Mouse (Mus musculus) midbrain, embryonic 10.5 days (tissue): ENCODE measurements around the gene Abhd17b. TPM values are rescaled to one million over a fixed set of nuclear protein-coding genes. Genes with fewer than 3 reads are reported as not detected.
"Not testable (repeated sequence)": the region's sequence is repeated elsewhere in the genome, so short reads cannot be mapped to it uniquely, and the experiment has no call there.

Source experiments
- DNase-seq: peaks from one replicate; pipeline ENCODE4 v3.0.0-alpha.2; 2017; ENCODE audit warnings: low spot score
- H3K27ac ChIP-seq: fragments of 300-500 bp; sonication (generic); replicated peaks from 2 replicates; pipeline ENCODE4 v1.5.1; 2016; ENCODE audit warnings: mild to moderate bottlenecking
- H3K27me3 ChIP-seq: fragments of 300-500 bp; sonication (generic); 2 replicates; pipeline ENCODE4 v1.6.1; 2016; ENCODE audit warnings: low read depth, mild to moderate bottlenecking; ENCODE audit not compliant: poor library complexity, severe bottlenecking
- H3K36me3 ChIP-seq: fragments of 300-500 bp; sonication (generic); 2 replicates; pipeline ENCODE4 v1.6.1; 2016; ENCODE audit warnings: mild to moderate bottlenecking, moderate library complexity
- H3K4me1 ChIP-seq: fragments of 300-500 bp; sonication (generic); 2 replicates; pipeline ENCODE4 v1.6.1; 2016
- H3K4me3 ChIP-seq: fragments of 300-500 bp; sonication (generic); 2 replicates; pipeline ENCODE4 v1.5.1; 2016; ENCODE audit warnings: mild to moderate bottlenecking, moderate library complexity
- H3K9me3 ChIP-seq: fragments of 300-500 bp; sonication (generic); replicated peaks from 2 replicates; pipeline ENCODE4 v1.6.1; 2016; ENCODE audit warnings: mild to moderate bottlenecking
- WGBS: fragments of 180-500 bp; shearing (Covaris S2); methylation state at CpG from one replicate; pipeline ENCODE4 v1.1.7; 2016; 5-methylcytosine and 5-hydroxymethylcytosine counted together
- polyA plus RNA-seq: library from polyadenylated mRNA; unstranded; fragments of >200 nt; fragmentation: Nextera tagmentation; extraction: Ambion mirVana; gene quantifications from 2 replicates; pipeline ENCODE4 v1.2.1, GENCODE M21; 2016

Abhd17b gene
- polyA plus RNA-seq, 1 experiment from 2014 or later: 36.4 TPM

GRCm38 (mm10) chr19:21723280-21723679 lies 70.3 kb downstream of the Abhd17b start:
- Histone ChIP-seq H3K4me1 (peaks cover 19% of the 10 kb centered on the region), H3K9me3 (peaks cover 12% of the 10 kb centered on the region; the same call in 1 of the 2 replicates), H3K27ac (peak overlapping the region; percentile 74)
- 95% methylated on average over 20 of the region's 20 CpGs for WGBS
- not testable (repeated sequence) for H3K27me3 ChIP-seq, DNase-seq, H3K36me3 ChIP-seq, H3K4me3 ChIP-seq

DNA sequence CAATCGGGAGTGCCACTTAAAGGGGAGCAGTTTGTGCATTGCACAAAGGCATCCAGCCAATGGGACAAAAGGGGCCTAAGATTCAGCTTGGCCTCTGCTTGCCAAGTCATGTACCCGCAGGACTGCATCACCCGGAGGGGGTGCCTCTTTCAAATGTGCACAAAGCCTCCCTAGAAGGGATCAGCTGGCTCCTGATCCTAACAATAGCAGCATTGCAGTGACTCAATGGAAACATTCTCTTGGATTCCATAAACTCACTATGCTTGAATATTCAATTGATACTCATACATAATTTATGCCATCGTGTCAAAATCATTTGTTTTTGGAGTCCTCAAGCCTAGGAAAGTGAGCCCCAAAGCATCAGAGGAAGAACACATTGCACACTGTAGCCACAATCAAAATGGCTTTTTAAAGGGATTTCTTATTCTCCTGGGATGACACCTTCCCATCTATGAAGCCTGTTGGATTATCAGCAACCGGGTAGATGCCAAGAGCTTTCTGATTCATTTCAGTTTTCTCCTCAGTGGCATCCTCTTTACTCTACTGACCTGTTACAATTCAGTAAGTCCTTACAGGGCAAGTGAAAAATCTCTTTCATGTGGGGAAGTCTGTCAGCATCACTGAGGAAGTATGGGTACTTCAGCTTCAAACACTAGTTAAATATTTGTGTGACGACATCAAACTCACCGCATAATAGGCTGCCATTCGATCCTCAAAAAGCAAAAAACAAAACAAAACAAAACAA lies 71.1 kb downstream of the Abhd17b start:
- Histone ChIP-seq H3K9me3 (peaks cover 12% of the 10 kb centered on the region; the same call in 1 of the 2 replicates), H3K4me3 (no peak overlapping the region), H3K27ac (peak overlapping the region; percentile 74), H3K27me3 (no peaks in the 10 kb centered on the region), H3K4me1 (peaks cover 19% of the 10 kb centered on the region), H3K36me3 (no peaks in the 10 kb centered on the region)
- 63% methylated on average over 8 of the region's 8 CpGs for WGBS
- DNase-seq: peak; percentile 57

DNA sequence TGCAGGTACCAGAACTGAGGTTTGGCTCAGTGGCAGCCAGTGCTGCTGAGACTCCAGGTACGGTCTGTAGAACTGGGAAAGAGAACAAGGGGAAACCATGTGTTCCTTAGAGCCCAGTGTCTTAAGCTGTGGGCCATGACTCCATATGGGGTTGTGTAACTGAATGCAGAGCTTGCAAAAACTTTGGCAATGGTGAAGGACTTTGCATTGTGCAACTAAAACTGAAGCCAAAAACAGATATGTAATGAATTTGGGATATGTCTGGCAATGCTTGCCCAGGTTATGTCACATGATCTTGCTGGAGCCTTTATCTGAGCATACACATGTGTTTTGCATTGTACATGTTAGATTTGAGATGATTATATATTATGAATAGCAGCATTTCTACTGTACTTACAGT lies 72.2 kb downstream of the Abhd17b start:
- H3K4me3 ChIP-seq: no peak overlapping the region
- H3K36me3 ChIP-seq: no peaks in the 10 kb centered on the region
- 0 out of 2 replicates have a peak overlapping the region, but pooled peaks have one; percentile 7 for H3K27ac ChIP-seq
- H3K4me1 ChIP-seq: peaks cover 19% of the 10 kb centered on the region
- no peaks in the 10 kb centered on the region for H3K27me3 ChIP-seq
- 93% methylated on average over 1 of the region's 1 CpGs for WGBS
- no peak for DNase-seq
- H3K9me3 ChIP-seq: peaks cover 12% of the 10 kb centered on the region; the same call in 1 of the 2 replicates

DNA sequence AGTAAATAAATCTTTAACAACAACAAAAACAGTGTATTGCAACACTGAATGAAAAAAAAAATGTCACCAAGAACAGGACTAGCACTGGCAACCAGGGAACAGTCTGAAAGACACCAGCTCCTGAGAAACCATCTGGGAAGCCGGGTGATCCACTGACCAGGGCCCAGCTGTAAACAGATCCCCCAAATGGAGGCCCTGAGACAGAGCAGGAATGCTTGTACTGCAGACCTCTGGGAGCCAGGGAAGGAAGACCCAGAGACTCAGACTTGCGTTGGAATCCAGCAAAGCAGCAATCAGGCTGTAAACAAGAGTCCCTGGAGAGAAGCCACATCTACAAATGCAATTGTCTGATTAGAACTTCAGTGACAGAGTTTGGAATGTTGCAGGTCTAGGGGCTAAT lies 74.1 kb downstream of the Abhd17b start:
- 48% methylated on average over 2 of the region's 2 CpGs for WGBS
- no peak overlapping the region for H3K4me3 ChIP-seq
- peak overlapping the region; percentile 55; the same call in 1 of the 2 replicates for H3K27ac ChIP-seq
- H3K9me3 ChIP-seq: peaks cover 12% of the 10 kb centered on the region; the same call in 1 of the 2 replicates
- H3K27me3 ChIP-seq: no peaks in the 10 kb centered on the region
- no peak for DNase-seq
- H3K4me1 ChIP-seq: peaks cover 19% of the 10 kb centered on the region
- no peaks in the 10 kb centered on the region for H3K36me3 ChIP-seq

DNA sequence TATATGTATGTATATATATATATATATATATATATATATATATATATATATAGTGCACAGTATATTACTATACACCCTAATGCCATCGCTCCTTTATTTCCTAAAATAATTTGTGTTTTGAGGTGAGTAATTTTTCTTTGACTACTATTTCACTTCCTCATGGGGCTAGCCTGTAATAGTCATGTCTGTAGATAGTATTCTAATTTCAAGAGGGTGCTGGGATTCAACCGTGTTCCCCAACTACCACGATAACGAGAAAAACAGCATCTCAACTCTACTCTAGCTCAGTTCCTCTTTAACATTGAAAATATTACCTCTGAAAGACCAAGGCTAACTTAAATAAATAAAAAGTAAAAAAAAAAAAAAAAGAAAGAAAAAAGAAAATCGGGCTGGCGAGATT lies 75.4 kb downstream of the Abhd17b start:
- Histone ChIP-seq H3K4me3 (no peak overlapping the region), H3K27me3 (no peaks in the 10 kb centered on the region), H3K9me3 (no peaks in the 10 kb centered on the region), H3K27ac (no peak overlapping the region), H3K36me3 (no peaks in the 10 kb centered on the region), H3K4me1 (peaks cover 17% of the 10 kb centered on the region)
- 95% methylated on average over 6 of the region's 6 CpGs for WGBS
- DNase-seq: no peak

- Histone ChIP-seq H3K36me3 (no peaks in the 10 kb centered on the region), H3K27ac (no peak overlapping the region), H3K9me3 (no peaks in the 10 kb centered on the region), H3K4me1 (0 out of 2 replicates have a peak, but pooled peaks cover 2% of the 10 kb centered on the region), H3K4me3 (no peak overlapping the region), H3K27me3 (no peaks in the 10 kb centered on the region)
- DNase-seq: no peak
- 83% methylated on average over 5 of the region's 5 CpGs for WGBS
These were observed 78.9 kb downstream of the Abhd17b start for GRCm38 (mm10) chr19:21731887-21732286.

GRCm38 (mm10) chr19:21733176-21733575 lies 80.2 kb downstream of the Abhd17b start:
- no peaks in the 10 kb centered on the region for H3K27me3 ChIP-seq
- WGBS: 89% methylated on average over 2 of the region's 2 CpGs

DNA sequence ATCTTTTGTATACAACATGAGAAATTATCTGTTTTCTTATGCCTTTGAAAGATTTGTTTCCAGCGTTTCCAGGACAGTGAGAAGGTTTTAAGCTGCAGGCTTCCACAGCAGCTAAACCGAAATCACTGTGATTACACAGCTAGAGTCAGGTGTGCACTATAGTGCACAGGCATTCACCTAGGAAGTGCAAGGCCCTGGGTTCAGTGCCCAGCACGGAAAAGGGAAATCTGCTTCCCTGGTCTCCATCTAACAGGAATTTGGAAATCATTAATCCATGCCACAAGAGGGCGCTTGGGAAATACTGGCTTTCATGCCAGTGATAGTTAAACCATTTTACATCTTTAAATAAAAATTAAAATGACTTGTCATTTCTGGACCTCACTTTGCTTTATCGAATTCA lies 81.1 kb downstream of the Abhd17b start:
- 38% methylated on average over 5 of the region's 5 CpGs for WGBS
- Histone ChIP-seq H3K36me3 (no peaks in the 10 kb centered on the region), H3K27ac (no peak overlapping the region), H3K4me1 (peaks cover 12% of the 10 kb centered on the region; the same call in 1 of the 2 replicates), H3K4me3 (no peak overlapping the region), H3K27me3 (no peaks in the 10 kb centered on the region), H3K9me3 (no peaks in the 10 kb centered on the region)
- DNase-seq: no peak

More at GRCm38 (mm10) chr19:21733176-21733575, 80.2 kb downstream of the Abhd17b start:
- Histone ChIP-seq H3K4me1 (peaks cover 8% of the 10 kb centered on the region; the same call in 1 of the 2 replicates), H3K36me3 (no peaks in the 10 kb centered on the region), H3K4me3 (no peak overlapping the region), H3K27ac (no peak overlapping the region), H3K9me3 (no peaks in the 10 kb centered on the region)
- DNase-seq: no peak

Other genes with a start within 250 kb of the Abhd17b start
- not detected in 2 replicates for gene Gda, start 179.7 kb upstream of the Abhd17b start, polyA plus RNA-seq
- gene 1110059E24Rik, start 209 bp upstream of the Abhd17b start, polyA plus RNA-seq: 78.9 and 79.2 TPM in 2 replicates
- 71.2 and 91.2 TPM in 2 replicates for gene Cemip2, start 125.2 kb downstream of the Abhd17b start, polyA plus RNA-seq